8 mouse cellular contexts compared by ENCODE assay signal in genomic region chr14:45656831-45657640, GRCm38 (mm10). TPM values are rescaled to one million over a fixed set of nuclear protein-coding genes. Genes with fewer than 3 reads are reported as not detected.
DNase-seq lines count a peak whose midpoint lies in the region; ATAC-seq and TF ChIP-seq lines count a peak whose summit lies in the region.

No protein-coding gene starts in this region.

- peak overlapping the region; percentile 92 for H3K27ac ChIP-seq in hindbrain, embryonic 16.5 days (ENCODE audit: low read depth, low read length)
- H3K27ac ChIP-seq in left cerebral cortex, adult 2 months = peak overlapping the region; percentile 96

- DNase-seq in R1 (ENCODE audit: low read depth, low spot score) = peak; percentile 63
- DNase-seq in cerebellum, postnatal 36 days = peak; percentile 62 to 67
- DNase-seq in gastrocnemius, adult 18-20 months (ENCODE audit: low spot score) = peak; percentile 18
- DNase-seq in left cerebral cortex, adult 2 months (ENCODE audit: extremely low spot score in 1 of 2, low spot score in 2 of 2) = peak; percentile 55 to 60
- DNase-seq in right cerebral cortex, postnatal 14 days = peak; percentile 45
- DNase-seq in yolk sac, embryonic 10.5 days (ENCODE audit: low spot score) = peak; percentile 67

- peak overlapping the region; percentile 67 for H3K4me2 ChIP-seq in hindbrain, embryonic 16.5 days (ENCODE audit: low read length)

- H3K9ac ChIP-seq in hindbrain, embryonic 16.5 days (ENCODE audit: low read depth, low read length) = peak overlapping the region; percentile 93

- intact Hi-C loops in left cerebral cortex, adult 2 months (cut with DNase I) = no loop called here

- under 1% methylated on average over 58 of the region's 69 CpGs for WGBS in hindbrain, embryonic 16.5 days

- no peak; the same call in 1 of the 2 replicates for TF ChIP-seq CTCF in left cerebral cortex, adult 2 months (IDR thresholded peaks at IDR 0.05)

- H3K4me1 ChIP-seq in hindbrain, embryonic 16.5 days (ENCODE audit: control insufficient read depth, insufficient read depth, low read depth, low read length) = peaks cover 27% of the 10 kb centered on the region

- peak overlapping the region; percentile 85 for H3K4me3 ChIP-seq in hindbrain, embryonic 16.5 days (ENCODE audit: low read length)
- H3K4me3 ChIP-seq in left cerebral cortex, adult 2 months = peak overlapping the region; percentile 85

- no peaks in the 10 kb centered on the region for H3K36me3 ChIP-seq in hindbrain, embryonic 16.5 days (ENCODE audit: control insufficient read depth, insufficient read depth, low read length)

- no peaks in the 10 kb centered on the region for H3K9me3 ChIP-seq in hindbrain, embryonic 16.5 days (ENCODE audit: control insufficient read depth, low read length)

- peak; percentile 55 for ATAC-seq in hindbrain, embryonic 16.5 days
- peak; percentile 21 for ATAC-seq in megakaryocyte, adult 5-6 weeks (ENCODE audit: poor library complexity, severe bottlenecking)

- no peaks in the 10 kb centered on the region for H3K27me3 ChIP-seq in hindbrain, embryonic 16.5 days (replicated peaks; ENCODE audit: control insufficient read depth, insufficient read depth, low read length)

RNA-seq across cellular contexts. Expression of gene Ddhd1, which starts 0.9 kb away (rescaled TPM):
- 1 to 10 TPM; 2.9 TPM for total RNA-seq in gastrocnemius, adult 18-20 months (2021)
- polyA plus RNA-seq in hindbrain, embryonic 16.5 days (2015; fragmentation: Nextera tagmentation; extraction: Ambion mirVana) = 17.8 and 18.6 TPM in 2 replicates
- total RNA-seq in left cerebral cortex, adult 2 months (2021) = 10 to 100 TPM; 79.7 to 82.8 TPM
- total RNA-seq in megakaryocyte, adult 5-6 weeks (2015) = 34.0 and 34.3 TPM in 2 replicates
- total RNA-seq in megakaryocyte, adult 5-6 weeks (2017) = 43.1 and 46.5 TPM in 2 replicates

Comparison
In these comparisons a context has a peak if more than half of its experiments do, and no peak if none do; other contexts are left out.
1. Peak in every context shown above with its lines: DNase-seq, ATAC-seq, H3K4me3 ChIP-seq and H3K27ac ChIP-seq.
2. RNA of gene Ddhd1, which starts 0.9 kb away (total RNA-seq): 79.7 to 82.8 TPM in left cerebral cortex, adult 2 months and 34.0 to 46.5 TPM in megakaryocyte, adult 5-6 weeks; 2.9 TPM in gastrocnemius, adult 18-20 months; every median in the first group is over 4 times any median in the second.